Mouse (Mus musculus) lung, embryonic 16.5 days (tissue): ENCODE results near the gene Tril. TPM values are rescaled to one million over a fixed set of nuclear protein-coding genes. Genes with fewer than 3 reads are reported as not detected.

Source experiments
- ATAC-seq: fragments of 200-750 bp; cut with Nextera tagmentation; 2 replicates; pipeline ENCODE4 v1.8.0; 2017; ENCODE audit warnings: low read depth, mild to moderate bottlenecking, moderate library complexity
- H3K27ac ChIP-seq: fragments of 300-500 bp; sonication (generic); 2 replicates; pipeline ENCODE4 v1.5.1; 2014; ENCODE audit warnings: mild to moderate bottlenecking, control low read depth, low read length
- H3K27me3 ChIP-seq: fragments of 300-500 bp; sonication (generic); 2 replicates; pipeline ENCODE4 v1.6.1; 2014; ENCODE audit warnings: low read depth, low read length, mixed read lengths; ENCODE audit not compliant: control insufficient read depth, insufficient read depth
- H3K36me3 ChIP-seq: fragments of 300-500 bp; sonication (generic); 2 replicates; pipeline ENCODE4 v1.6.1; 2014; ENCODE audit warnings: low read length; ENCODE audit not compliant: control insufficient read depth, insufficient read depth
- H3K4me1 ChIP-seq: fragments of 300-500 bp; sonication (generic); replicated peaks from 2 replicates; pipeline ENCODE4 v1.6.1; 2014; ENCODE audit warnings: low read length, mixed read lengths; ENCODE audit not compliant: control insufficient read depth, insufficient read depth
- H3K4me2 ChIP-seq: fragments of 300-500 bp; sonication (generic); 2 replicates; pipeline ENCODE4 v1.6.1; 2014; ENCODE audit warnings: low read depth, low read length, control low read depth
- H3K4me3 ChIP-seq: fragments of 300-500 bp; sonication (generic); 2 replicates; pipeline ENCODE4 v1.5.1; 2014; ENCODE audit warnings: mild to moderate bottlenecking, low read length, control low read depth
- H3K9ac ChIP-seq: fragments of 300-500 bp; sonication (generic); 2 replicates; pipeline ENCODE4 v1.6.1; 2014; ENCODE audit warnings: low read length, control low read depth
- H3K9me3 ChIP-seq: fragments of 300-500 bp; sonication (generic); 2 replicates; pipeline ENCODE4 v1.6.1; 2016; ENCODE audit warnings: low read length; ENCODE audit not compliant: control insufficient read depth
- WGBS: fragments of 180-500 bp; shearing (Covaris S2); extraction: QIAGEN DNeasy Blood & Tissue Kit; methylation state at CpG from one replicate; pipeline ENCODE4 v1.1.7; 2014; 5-methylcytosine and 5-hydroxymethylcytosine counted together
- polyA plus RNA-seq: library from polyadenylated mRNA; unstranded; fragments of >200 nt; fragmentation: Nextera tagmentation; extraction: Ambion mirVana; gene quantifications from 2 replicates; pipeline ENCODE4 v1.2.1, GENCODE M21; 2015

Gene Tril
- polyA plus RNA-seq: 33.9 and 38.9 TPM in 2 replicates

DNA sequence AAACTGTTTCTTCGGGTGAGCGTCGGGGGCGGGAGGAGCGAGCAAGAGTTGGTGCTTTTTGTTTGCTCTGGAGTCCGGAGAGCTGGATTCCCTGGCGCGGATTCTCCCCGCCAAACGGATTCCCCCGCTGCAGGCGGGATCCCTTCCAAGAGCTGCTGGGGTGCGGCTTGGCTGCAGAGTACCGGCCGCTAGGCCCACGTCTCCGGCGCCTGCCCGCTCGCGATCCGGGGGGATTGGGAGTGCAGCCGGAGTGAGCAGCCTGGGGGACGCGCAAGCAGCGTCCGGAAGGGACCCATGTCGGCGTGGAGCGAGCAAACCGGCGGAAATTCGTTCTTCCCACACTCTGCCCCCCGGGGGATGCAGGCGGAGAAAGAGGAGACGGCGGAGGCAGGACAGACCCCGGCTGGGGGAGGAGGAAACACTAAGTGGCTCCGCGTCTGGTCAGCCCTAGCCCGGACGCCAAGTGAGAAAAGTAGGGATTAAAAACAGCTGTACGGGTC lies at the start of gene Tril:
Gene Tril (minus strand): TSS at position 345 of the 500 bp plus-strand sequence.
- ATAC-seq: peak; percentile 87
- WGBS: under 1% methylated on average over 43 of the region's 43 CpGs
- Histone ChIP-seq H3K27ac (peak within 1 kb of the TSS; percentile 94), H3K4me3 (peak within 1 kb of the TSS; percentile 61), H3K9ac (peak within 1 kb of the TSS; percentile 73), H3K36me3 (no peaks in the 10 kb centered on the region), H3K4me1 (peaks cover 33% of the 10 kb centered on the region), H3K27me3 (peaks cover 30% of the 10 kb centered on the region), H3K9me3 (no peaks in the 10 kb centered on the region), H3K4me2 (peak within 1 kb of the TSS; percentile 95)

- 52% methylated on average over 2 of the region's 2 CpGs for whole genome bisulfite sequencing
- H3K36me3 ChIP-seq: no peaks in the 10 kb centered on the region
- no peaks in the 10 kb centered on the region for H3K27me3 ChIP-seq
- peaks cover 2% of the 10 kb centered on the region; the same call in 1 of the 2 replicates for H3K4me1 ChIP-seq
- no peak overlapping the region for H3K4me3 ChIP-seq
- no peak overlapping the region for H3K9ac ChIP-seq
- ATAC-seq: no peak
- no peak overlapping the region for H3K4me2 ChIP-seq
- H3K9me3 ChIP-seq: no peaks in the 10 kb centered on the region
- H3K27ac ChIP-seq: no peak overlapping the region
Measured at GRCm38 (mm10) chr6:53863011-53863410, 42.4 kb upstream of the Tril start.

DNA sequence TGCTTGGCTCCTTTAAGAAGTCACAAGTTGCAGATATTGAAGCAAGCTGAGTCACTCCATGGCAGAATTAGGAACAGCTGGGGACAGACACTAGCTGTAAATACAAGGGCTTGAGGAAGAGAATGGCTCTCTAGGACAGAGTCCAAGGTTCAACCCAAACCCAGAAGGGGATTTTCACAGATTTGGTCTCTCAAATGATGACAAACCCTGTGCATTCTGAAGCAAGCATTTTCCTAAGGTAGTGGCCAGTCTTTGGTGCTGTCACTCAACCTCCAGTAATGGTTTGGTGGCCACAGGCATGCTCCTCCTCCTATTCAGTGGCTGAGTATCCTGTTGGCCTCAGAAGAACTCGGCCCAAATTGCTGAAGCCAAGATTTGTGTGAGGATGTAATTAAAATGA lies 38.5 kb upstream of the Tril start:
- H3K4me2 ChIP-seq: no peak overlapping the region
- no peaks in the 10 kb centered on the region for H3K36me3 ChIP-seq
- H3K4me1 ChIP-seq: peaks cover 11% of the 10 kb centered on the region
- no peak overlapping the region for H3K27ac ChIP-seq
- H3K4me3 ChIP-seq: no peak overlapping the region
- no peak for ATAC-seq
- H3K9me3 ChIP-seq: no peaks in the 10 kb centered on the region
- H3K9ac ChIP-seq: no peak overlapping the region
- WGBS: 38% methylated on average over 1 of the region's 1 CpGs
- no peaks in the 10 kb centered on the region for H3K27me3 ChIP-seq

DNA sequence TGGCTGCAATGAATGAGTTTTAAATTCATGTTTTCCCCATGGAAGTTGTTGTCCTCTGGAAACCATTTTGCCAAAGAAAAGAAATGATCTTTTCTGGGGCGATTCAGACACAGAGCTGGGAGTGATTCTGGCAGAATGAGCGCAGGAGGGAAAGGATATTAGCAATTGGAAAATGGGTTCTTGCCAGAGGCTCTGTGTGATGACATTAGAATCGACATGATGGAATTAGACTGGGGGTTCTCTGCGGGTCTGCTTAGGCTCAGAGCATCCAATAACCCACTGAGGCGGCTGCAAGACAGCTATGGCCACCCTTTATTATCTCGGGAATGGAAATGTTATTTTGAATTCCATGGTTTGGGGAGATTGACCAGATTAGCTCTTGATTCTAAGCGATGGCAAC lies 37.2 kb upstream of the Tril start:
- ATAC-seq: no peak
- Histone ChIP-seq H3K27me3 (no peaks in the 10 kb centered on the region), H3K9ac (no peak overlapping the region), H3K4me3 (no peak overlapping the region), H3K9me3 (no peaks in the 10 kb centered on the region), H3K36me3 (no peaks in the 10 kb centered on the region), H3K27ac (no peak overlapping the region), H3K4me1 (peaks cover 15% of the 10 kb centered on the region), H3K4me2 (no peak overlapping the region)
- 80% methylated on average over 7 of the region's 7 CpGs for WGBS

DNA sequence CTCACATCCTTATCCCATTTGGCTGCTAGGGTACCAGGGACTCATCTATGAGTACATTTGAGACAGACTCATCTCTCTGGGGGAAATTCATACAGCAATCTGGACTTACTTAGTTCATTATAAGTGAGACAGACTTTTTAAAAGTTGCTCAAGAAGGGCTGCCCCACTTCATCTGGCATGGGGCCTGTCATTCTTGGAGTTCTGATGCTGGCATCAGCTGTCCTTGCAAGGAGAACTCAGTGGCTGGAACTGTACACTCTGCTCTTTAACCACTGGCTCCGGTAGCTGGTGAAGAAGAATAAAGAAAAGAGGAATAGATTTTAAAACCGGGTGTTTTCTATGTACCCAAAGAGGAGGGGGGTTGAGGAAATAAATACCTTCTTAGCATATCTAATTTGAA lies 36.1 kb upstream of the Tril start:
- ATAC-seq: no peak
- Histone ChIP-seq H3K4me3 (no peak overlapping the region), H3K4me2 (no peak overlapping the region), H3K9ac (no peak overlapping the region), H3K9me3 (no peaks in the 10 kb centered on the region), H3K4me1 (peaks cover 15% of the 10 kb centered on the region), H3K36me3 (no peaks in the 10 kb centered on the region), H3K27ac (no peak overlapping the region), H3K27me3 (no peaks in the 10 kb centered on the region)
- 70% methylated on average over 2 of the region's 2 CpGs for WGBS

- Histone ChIP-seq H3K36me3 (no peaks in the 10 kb centered on the region), H3K27me3 (no peaks in the 10 kb centered on the region), H3K4me2 (no peak overlapping the region), H3K4me3 (no peak overlapping the region), H3K9me3 (no peaks in the 10 kb centered on the region), H3K9ac (no peak overlapping the region), H3K4me1 (peaks cover 15% of the 10 kb centered on the region), H3K27ac (peak overlapping the region; percentile 51)
- ATAC-seq: peak; percentile 94
- WGBS: 48% methylated on average over 12 of the region's 12 CpGs
Measured at GRCm38 (mm10) chr6:53854971-53855856, 34.6 kb upstream of the Tril start.

DNA sequence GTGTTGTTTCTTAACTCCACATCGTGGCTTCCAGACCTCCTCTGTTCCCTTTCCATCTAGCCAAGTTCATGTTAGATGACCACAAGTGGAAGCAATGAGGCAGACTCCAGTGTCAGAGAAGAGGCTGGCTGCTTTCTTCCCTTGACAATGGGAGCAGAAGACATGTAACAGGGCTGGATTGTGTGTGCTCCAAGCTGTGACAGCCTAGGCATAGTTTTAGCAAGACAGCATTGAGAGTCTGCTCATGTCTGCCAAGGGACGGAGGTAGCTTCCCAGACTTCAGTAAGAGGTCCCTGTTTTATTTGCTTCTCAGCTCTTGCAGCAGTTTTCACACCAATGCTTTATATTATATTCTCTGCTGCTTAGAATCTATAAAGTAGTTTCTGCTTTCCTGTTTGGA lies 33.6 kb upstream of the Tril start:
- Histone ChIP-seq H3K4me2 (no peak overlapping the region), H3K27ac (no peak overlapping the region), H3K4me1 (peaks cover 15% of the 10 kb centered on the region), H3K36me3 (no peaks in the 10 kb centered on the region), H3K4me3 (no peak overlapping the region), H3K9me3 (no peaks in the 10 kb centered on the region), H3K9ac (no peak overlapping the region), H3K27me3 (no peaks in the 10 kb centered on the region)
- WGBS: 49% methylated on average over 2 of the region's 2 CpGs
- no peak for ATAC-seq

DNA sequence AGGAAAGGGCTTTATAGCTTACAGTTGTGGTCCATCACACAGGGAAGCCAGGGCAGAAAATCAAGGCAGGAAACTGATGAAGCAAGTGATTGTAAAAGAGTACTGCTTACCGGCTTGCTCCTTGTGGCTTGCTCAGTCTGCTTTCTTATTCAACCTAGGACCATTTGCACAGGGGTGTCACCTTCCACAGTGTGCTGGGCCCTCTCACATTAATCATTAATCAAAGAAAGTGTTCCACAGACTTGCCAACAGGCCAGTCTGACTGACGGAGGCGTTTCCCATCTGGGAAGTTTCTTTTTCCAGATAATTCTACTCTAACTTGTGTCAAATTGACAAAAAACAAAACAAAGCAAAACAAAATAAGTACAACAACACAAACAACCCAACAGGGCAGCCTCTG lies 32.9 kb upstream of the Tril start:
- 46% methylated on average over 3 of the region's 3 CpGs for WGBS
- Histone ChIP-seq H3K9ac (no peak overlapping the region), H3K36me3 (no peaks in the 10 kb centered on the region), H3K4me3 (no peak overlapping the region), H3K9me3 (no peaks in the 10 kb centered on the region), H3K4me1 (peaks cover 15% of the 10 kb centered on the region), H3K27me3 (no peaks in the 10 kb centered on the region), H3K27ac (no peak overlapping the region), H3K4me2 (no peak overlapping the region)
- ATAC-seq: no peak

DNA sequence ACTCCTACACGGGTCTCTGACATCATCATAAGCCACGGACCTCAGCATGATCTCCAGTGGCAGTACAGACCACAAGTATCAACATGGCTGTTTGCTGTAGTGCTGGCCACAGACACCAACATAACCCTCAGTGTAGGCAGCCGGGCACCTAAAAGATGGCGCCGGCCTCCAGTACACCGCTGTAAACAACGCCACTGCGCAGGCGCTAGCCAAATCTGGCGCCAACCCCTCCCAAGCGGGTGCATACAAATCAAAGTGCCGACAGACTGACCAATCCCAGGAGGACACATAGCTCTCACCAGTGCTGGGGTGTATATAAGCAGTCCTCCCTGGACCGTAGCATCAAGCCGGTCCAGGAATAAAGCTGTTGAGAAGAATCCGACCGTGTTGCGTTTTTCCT lies 24.0 kb upstream of the Tril start:
- 93% methylated on average over 17 of the region's 17 CpGs for WGBS

More for the DNA sequence above, 24.0 kb upstream of the Tril start:
- H3K4me1 ChIP-seq: no peaks in the 10 kb centered on the region
- H3K4me3 ChIP-seq: no peak overlapping the region
- no peaks in the 10 kb centered on the region for H3K9me3 ChIP-seq
- H3K4me2 ChIP-seq: no peak overlapping the region
- H3K9ac ChIP-seq: no peak overlapping the region
- H3K36me3 ChIP-seq: no peaks in the 10 kb centered on the region
- ATAC-seq: no peak
- H3K27ac ChIP-seq: no peak overlapping the region
- H3K27me3 ChIP-seq: no peaks in the 10 kb centered on the region
